Mouse (Mus musculus) granulocyte monocyte progenitor cell, adult 5-6 weeks (primary cell): ENCODE measurements around the gene Sipa1l3. TPM values are rescaled to one million over a fixed set of nuclear protein-coding genes. Genes with fewer than 3 reads are reported as not detected.

Experiments
- ATAC-seq: replicated peaks from 2 replicates; pipeline ENCODE4 v1.8.0; 2016; ENCODE audit warnings: mild to moderate bottlenecking, moderate TSS enrichment, inconsistent platforms; ENCODE audit not compliant: poor library complexity, severe bottlenecking
- total RNA-seq, 2 experiments: library from RNA; stranded (forward) in 1 of 2; stranded (reverse) in 1 of 2; fragments of 200-712, 200-1000 nt in 1 of 2; fragments of >200 nt in 1 of 2; fragmentation: Nextera tagmentation in 1 of 2; gene quantifications; 2 replicates each; pipeline ENCODE4 v1.2.3; 2014 to 2017

The Sipa1l3 gene
- total RNA-seq, 2 experiments from 2014 or later: 5.8 to 39.4 TPM

GRCm38 (mm10) chr7:29316137-29316734 is 202.2 kb downstream of the Sipa1l3 start:
- ATAC-seq: no peak

- ATAC-seq: peak; percentile 39
Observed at GRCm38 (mm10) chr7:29314844-29315628, 203.4 kb downstream of the Sipa1l3 start.

- ATAC-seq: no peak
Observed at GRCm38 (mm10) chr7:29313572-29314261, 204.7 kb downstream of the Sipa1l3 start.

GRCm38 (mm10) chr7:29313051-29313450 is 205.4 kb downstream of the Sipa1l3 start:
- no peak for ATAC-seq

- no peak for ATAC-seq
Observed at GRCm38 (mm10) chr7:29309749-29310148, 208.7 kb downstream of the Sipa1l3 start.

- peak; percentile 13; the same call in 1 of the 2 replicates for ATAC-seq
Observed at GRCm38 (mm10) chr7:29309221-29309721, 209.2 kb downstream of the Sipa1l3 start.

- ATAC-seq: peak; percentile 79
Observed at GRCm38 (mm10) chr7:29307350-29308104, 210.9 kb downstream of the Sipa1l3 start.

DNA sequence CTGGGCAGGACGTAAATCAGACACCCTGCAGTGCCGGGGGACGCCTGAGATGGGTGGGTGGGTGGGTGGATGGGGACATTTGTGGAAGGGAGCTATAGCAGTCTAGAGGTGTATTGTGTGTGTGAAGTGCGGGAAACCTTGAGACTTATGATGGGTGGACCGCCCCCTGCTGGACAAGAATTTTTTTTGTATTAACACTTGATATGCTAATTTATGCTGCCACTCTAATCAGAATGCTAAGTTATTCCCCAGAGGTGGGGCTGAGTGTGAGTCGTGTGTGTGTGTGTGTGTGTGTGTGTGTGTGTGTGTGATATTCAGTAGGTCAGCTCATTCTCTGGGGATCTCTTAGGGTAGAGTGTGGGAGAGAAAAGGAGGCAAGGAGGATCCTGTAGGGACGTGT is 211.8 kb downstream of the Sipa1l3 start:
- 0 out of 2 replicates have a peak, but pooled peaks have one; percentile 11 for ATAC-seq

DNA sequence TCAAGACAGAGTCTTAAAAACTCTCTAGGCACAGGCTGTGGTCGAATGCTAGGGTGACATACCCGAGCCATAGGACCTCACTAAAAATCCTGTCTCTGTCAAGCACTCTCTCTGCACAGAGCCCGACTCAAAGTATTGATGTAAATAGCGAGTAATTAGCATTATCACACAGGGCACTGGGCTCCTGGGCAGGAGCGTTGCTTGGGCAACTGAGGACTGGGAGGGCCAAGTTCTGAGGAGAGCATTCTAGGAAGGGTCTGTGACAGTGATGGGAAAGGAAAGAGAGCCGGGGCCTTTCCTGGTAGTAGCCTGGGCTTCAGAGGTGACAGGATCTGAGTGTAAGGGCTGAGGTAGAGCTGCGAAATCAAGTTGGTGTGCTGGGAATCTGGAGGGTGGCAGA is 212.3 kb downstream of the Sipa1l3 start:
- ATAC-seq: no peak

DNA sequence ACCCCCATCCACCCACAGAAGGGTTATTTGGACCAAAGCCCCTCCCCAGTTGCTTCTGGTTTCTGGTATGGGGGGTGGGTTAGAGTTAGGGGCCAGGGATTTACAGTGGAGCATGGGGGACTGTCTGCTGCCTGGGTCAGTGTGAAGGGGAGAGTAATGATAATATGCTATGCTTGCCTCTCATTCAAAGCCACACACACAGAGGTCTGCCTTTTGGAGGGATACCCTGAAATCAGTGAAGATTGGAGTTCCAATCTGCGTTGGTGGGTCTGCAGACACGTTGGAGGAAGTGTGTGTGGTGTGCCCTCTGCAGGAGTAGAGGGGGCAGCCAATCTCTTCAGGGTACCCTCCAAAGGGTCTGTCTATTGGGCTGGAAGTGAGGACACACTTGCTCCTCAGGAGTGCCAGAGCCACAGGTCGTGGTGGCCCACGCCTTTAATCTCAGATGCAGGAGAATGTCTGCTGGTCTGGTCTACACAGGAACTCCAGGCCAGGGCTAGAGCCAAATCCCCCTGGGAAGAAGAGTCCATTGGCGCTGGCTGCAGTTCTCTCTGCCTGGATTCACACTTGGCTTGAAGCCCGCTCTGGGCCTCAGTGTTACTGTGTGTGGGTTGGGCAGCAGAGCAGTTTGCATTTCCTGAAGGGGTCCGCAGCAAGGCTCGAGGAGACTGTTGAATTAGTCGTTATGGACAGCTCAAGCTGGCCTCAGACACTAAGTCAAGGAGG is 213.0 kb downstream of the Sipa1l3 start:
- no peak for ATAC-seq

DNA sequence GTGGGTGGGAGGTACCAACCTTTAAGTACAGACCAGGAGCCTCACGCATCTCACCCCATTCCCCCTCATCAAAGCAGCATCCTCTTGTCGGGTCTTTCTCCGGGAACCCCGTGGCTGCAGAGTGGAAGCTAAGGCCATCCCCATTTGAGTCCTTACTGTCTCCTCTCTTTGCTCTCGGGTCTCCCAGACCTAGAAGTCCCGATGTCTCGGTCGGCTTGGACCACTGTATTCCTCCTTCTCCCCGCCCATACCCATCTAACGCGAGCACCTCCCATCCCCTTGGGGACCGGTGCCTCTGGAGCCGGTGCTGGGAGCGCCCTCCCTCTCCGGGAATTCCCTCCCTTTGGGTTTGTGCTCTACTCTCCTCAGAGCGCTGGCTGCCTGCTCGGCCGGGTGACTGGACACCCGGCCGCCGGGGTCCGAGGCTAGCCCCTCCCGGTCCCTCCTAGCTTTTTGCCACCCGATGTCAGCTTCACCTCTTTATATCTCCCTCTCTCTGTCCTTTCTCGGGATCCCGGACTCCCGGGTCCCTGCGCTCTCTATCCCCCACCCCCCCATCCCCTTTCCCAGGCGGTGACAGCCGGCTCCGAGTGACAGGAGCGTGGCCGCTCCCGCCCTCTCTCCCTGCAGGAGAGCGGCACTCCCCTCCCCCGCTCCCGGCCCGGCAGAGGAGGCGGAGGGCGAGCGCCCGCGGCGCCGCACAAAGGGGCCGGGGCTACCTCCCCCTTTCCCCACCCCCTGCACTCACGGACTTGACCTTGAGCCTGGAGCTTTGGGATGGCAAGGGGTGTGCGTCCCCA is 213.8 kb downstream of the Sipa1l3 start:
- ATAC-seq: no peak

DNA sequence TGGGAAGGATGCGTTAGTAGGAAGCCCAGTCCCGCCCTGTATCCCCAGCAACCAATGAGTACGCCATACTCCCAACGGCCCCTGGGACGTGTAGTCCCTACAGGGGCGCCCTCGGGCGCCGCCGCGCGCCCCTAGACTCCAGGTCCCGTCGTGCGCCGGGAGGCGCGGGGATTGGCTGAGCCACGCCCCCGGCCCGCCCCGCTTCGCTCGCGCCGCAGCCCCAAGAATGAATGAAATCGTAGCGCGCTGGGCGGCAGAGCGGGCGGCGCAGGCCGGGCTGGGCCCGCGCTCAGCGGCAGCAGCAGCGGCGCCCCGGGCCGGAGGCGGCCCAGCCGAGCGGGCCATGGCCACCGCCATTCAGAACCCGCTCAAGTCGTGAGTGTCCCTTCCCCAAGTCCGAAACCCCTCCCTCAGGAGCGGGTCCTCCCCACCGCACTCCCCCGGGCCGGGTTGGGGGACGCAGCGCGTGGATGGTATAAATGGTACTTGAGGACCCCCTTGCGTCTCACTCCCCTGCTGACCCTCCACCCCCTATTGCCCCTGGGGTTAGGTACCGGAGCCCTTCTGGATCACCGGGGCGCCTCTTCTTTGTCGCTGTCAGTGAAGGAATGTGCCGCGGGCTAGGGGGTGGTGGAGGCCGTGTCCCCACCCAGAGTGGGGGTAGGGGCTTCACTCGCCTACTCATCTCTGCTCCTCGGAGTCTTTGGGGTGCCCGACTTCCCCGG is 214.5 kb downstream of the Sipa1l3 start, which contains the start of gene Dpf1:
Gene Dpf1 (plus strand): TSS at position 214 of the 725 bp plus-strand sequence.
- peak; percentile 73 for ATAC-seq

DNA sequence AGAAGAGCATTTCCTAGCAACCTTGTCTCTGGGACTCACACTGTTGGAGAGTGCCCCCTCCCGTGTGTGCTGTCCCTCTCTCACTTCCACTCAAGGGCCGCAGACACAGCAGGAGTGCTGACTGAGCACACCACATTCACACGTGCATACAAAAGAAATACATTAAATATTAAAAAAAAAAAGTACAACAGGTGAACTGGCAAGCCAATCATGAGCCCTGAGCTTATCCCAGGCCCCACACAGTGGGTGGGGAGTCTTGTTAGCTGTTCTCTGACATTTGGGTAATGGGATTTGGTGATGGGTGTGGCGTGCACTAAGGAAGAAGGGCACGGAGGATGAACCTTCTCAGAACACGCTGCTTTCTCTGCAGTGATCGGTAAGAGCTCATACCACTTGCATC is 215.8 kb downstream of the Sipa1l3 start:
- ATAC-seq: no peak

DNA sequence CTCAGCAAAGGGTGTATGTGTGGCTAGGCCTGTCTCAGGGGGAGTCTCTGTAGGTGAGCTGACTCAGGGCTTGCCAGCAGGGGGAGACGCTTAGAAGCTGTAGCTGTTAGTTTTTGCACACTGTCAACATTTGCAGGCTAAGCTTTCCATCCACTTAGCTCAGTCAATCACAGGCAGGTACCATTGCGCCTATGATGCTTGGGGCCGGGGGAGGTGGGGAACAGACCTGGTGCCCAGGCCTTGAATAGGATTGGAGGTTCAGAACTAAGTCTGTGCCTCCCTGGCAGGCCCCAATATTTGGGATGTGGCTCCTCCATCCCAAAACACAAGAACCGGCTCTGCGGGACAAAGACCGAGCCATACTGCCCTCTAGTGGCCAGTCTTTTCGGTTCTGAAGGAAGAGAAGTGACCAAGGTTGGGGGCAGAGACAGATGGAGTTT is 217.3 kb downstream of the Sipa1l3 start:
- peak; percentile 29; the same call in 1 of the 2 replicates for ATAC-seq

DNA sequence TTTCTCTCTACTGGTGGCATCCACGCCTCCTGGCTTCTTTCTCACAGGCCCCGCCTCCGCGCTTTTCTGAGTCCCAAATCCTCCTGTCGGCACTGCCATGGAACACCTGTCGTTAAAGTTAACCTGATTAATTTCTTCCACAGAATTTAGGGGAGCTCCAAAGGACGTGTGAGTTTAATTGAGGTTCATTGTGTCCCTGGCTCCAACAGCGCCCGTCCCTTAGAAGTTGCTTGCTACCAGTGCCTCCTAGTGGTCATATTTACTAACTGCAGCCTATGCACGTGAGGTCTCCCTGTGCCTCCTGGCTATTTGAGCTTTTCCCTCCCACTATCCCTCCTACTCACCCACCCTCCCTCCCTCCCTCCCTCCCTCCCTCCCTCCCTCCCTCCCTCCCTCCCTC is 221.4 kb downstream of the Sipa1l3 start:
- ATAC-seq: peak; percentile 74

- no peak for ATAC-seq
Observed at GRCm38 (mm10) chr7:29295861-29296647, 222.4 kb downstream of the Sipa1l3 start.

DNA sequence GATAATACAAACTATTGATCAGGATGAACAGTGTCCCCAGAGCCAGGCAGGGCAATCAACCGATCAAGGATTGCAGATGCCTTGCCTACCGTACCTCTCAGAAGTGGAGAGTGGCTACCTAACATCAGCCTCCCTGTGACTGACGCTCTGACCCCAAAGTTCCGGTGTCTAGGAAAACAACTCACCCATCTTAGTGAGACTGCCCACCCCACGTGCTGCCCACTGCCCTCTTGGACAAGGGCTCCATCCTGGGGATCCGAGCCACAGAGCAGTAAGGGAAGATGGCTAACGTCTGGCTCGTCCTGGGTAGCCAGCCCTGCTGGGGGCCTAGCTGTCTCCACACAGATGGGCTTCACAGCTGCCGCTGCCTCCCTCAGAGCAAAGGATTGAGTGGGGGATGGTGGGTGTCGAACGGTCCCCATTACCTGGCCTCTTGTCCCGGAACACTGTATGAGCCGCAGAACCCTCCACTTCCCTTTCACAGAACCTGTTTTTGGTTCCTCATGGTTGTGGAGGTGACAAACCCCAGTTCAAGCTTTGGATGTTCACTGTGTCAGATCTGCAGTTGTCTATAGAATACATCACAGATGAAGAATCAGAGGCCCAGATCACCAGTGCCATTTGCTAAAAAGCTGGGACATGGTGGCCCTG is 224.2 kb downstream of the Sipa1l3 start:
- ATAC-seq: peak; percentile 40; the same call in 1 of the 2 replicates
